Mouse (Mus musculus) induced T-regulatory cell, adult 2 months (primary cell): ENCODE results near the gene Bpifb1.
"Not testable (repeated sequence)": the region's sequence is repeated elsewhere in the genome, so short reads cannot be mapped to it uniquely, and the experiment has no call there.

Experiments
- DNase-seq: peaks from one replicate; pipeline ENCODE4 v3.0.0-alpha.2; 2012; ENCODE audit warnings: low read depth

Bpifb1 gene

GRCm38 (mm10) chr2:154190546-154191258, at the start of gene Bpifb1:
TSS of gene Bpifb1 (plus strand) at chr2:154190818.
- DNase-seq = no peak

GRCm38 (mm10) chr2:154142580-154142979, 48.0 kb upstream of the Bpifb1 start, which contains the start of gene Bpifa1:
TSS of gene Bpifa1 (plus strand) at chr2:154142880.
- DNase-seq = no peak

GRCm38 (mm10) chr2:154143735-154144134, 46.9 kb upstream of the Bpifb1 start:
- DNase-seq = no peak

- no peak for DNase-seq
These were observed 43.1 kb upstream of the Bpifb1 start for GRCm38 (mm10) chr2:154147496-154147895.

- peak; percentile 34 for DNase-seq
These were observed 32.2 kb upstream of the Bpifb1 start for GRCm38 (mm10) chr2:154158433-154158832.

- no peak for DNase-seq
These were observed 28.3 kb upstream of the Bpifb1 start, which contains the start of gene Bpifa5 for GRCm38 (mm10) chr2:154162307-154162706. TSS of gene Bpifa5 (plus strand) at chr2:154162607.

- DNase-seq = no peak
These were observed 27.3 kb upstream of the Bpifb1 start for GRCm38 (mm10) chr2:154163306-154163705.

GRCm38 (mm10) chr2:154169172-154169571, 21.4 kb upstream of the Bpifb1 start:
- no peak for DNase-seq

- no peak for DNase-seq
These were observed 19.0 kb upstream of the Bpifb1 start for GRCm38 (mm10) chr2:154171621-154172020.

GRCm38 (mm10) chr2:154173313-154173712, 17.3 kb upstream of the Bpifb1 start:
- DNase-seq = peak; percentile 24

GRCm38 (mm10) chr2:154181900-154182299, 8.7 kb upstream of the Bpifb1 start:
- DNase-seq = not testable (repeated sequence)

GRCm38 (mm10) chr2:154183061-154183460, 7.6 kb upstream of the Bpifb1 start:
- DNase-seq = not testable (repeated sequence)

GRCm38 (mm10) chr2:154185319-154185718, 5.3 kb upstream of the Bpifb1 start:
- no peak for DNase-seq

- no peak for DNase-seq
These were observed 4.9 kb upstream of the Bpifb1 start for GRCm38 (mm10) chr2:154185748-154186147.

- DNase-seq = peak; percentile 6
These were observed 3.1 kb upstream of the Bpifb1 start for GRCm38 (mm10) chr2:154187468-154187867.

- no peak for DNase-seq
These were observed 662 bp upstream of the Bpifb1 start for GRCm38 (mm10) chr2:154189877-154190434.

- no peak for DNase-seq
These were observed 1.5 kb downstream of the Bpifb1 start for GRCm38 (mm10) chr2:154192141-154192540.

GRCm38 (mm10) chr2:154193071-154193470, 2.5 kb downstream of the Bpifb1 start:
- no peak for DNase-seq

GRCm38 (mm10) chr2:154193994-154194504, 3.4 kb downstream of the Bpifb1 start:
- DNase-seq = no peak

GRCm38 (mm10) chr2:154197036-154197435, 6.4 kb downstream of the Bpifb1 start:
- DNase-seq = no peak

- DNase-seq = no peak
These were observed 14.0 kb downstream of the Bpifb1 start for GRCm38 (mm10) chr2:154204630-154205029.

- DNase-seq = peak; percentile 36
These were observed 16.3 kb downstream of the Bpifb1 start for GRCm38 (mm10) chr2:154206908-154207307.

- DNase-seq = peak; percentile 8
These were observed 18.5 kb downstream of the Bpifb1 start for GRCm38 (mm10) chr2:154209112-154209511.
